Mouse (Mus musculus) retina, embryonic 14.5 days (tissue): Measurements from ENCODE around the gene Ppp6c.
"Not testable (repeated sequence)": the region's sequence is repeated elsewhere in the genome, so short reads cannot be mapped to it uniquely, and the experiment has no call there.

Experiments used
- DNase-seq: peaks from one replicate; pipeline ENCODE4 v3.0.0-alpha.2; 2015; ENCODE audit warnings: low spot score

Ppp6c gene

GRCm38 (mm10) chr2:39226019-39226640 is at the start of gene Ppp6c:
Gene Ppp6c, minus strand, starts transcription at chr2:39226451.
- peak; percentile 97 for DNase-seq

- peak; percentile 77 for DNase-seq
These were observed 42.1 kb upstream of the Ppp6c start for GRCm38 (mm10) chr2:39268357-39268756.

- DNase-seq: not testable (repeated sequence)
These were observed 26.0 kb upstream of the Ppp6c start for GRCm38 (mm10) chr2:39252275-39252674.

- not testable (repeated sequence) for DNase-seq
These were observed 20.6 kb upstream of the Ppp6c start for GRCm38 (mm10) chr2:39246862-39247261.

- DNase-seq: no peak
These were observed 480 bp upstream of the Ppp6c start for GRCm38 (mm10) chr2:39226731-39227130.

- peak; percentile 16 for DNase-seq
These were observed 776 bp downstream of the Ppp6c start for GRCm38 (mm10) chr2:39225331-39226018.

- DNase-seq: no peak
These were observed 1.6 kb downstream of the Ppp6c start for GRCm38 (mm10) chr2:39224621-39225020.

GRCm38 (mm10) chr2:39220010-39220409 is 6.2 kb downstream of the Ppp6c start:
- DNase-seq: no peak

- no peak for DNase-seq
These were observed 7.2 kb downstream of the Ppp6c start for GRCm38 (mm10) chr2:39219034-39219433.

GRCm38 (mm10) chr2:39217150-39217549 is 9.1 kb downstream of the Ppp6c start:
- no peak for DNase-seq

- DNase-seq: no peak
These were observed 15.5 kb downstream of the Ppp6c start for GRCm38 (mm10) chr2:39210738-39211137.

- DNase-seq: no peak
These were observed 22.9 kb downstream of the Ppp6c start for GRCm38 (mm10) chr2:39203359-39203758.

GRCm38 (mm10) chr2:39194809-39195208 is 31.4 kb downstream of the Ppp6c start:
- DNase-seq: no peak

GRCm38 (mm10) chr2:39190561-39191056 is 35.6 kb downstream of the Ppp6c start, which contains the start of gene Scai:
Gene Scai, minus strand, starts transcription at chr2:39190734.
- peak; percentile 99 for DNase-seq

- no peak for DNase-seq
These were observed 36.2 kb downstream of the Ppp6c start for GRCm38 (mm10) chr2:39189961-39190560.

GRCm38 (mm10) chr2:39185942-39186341 is 40.3 kb downstream of the Ppp6c start:
- DNase-seq: no peak

- DNase-seq: no peak
These were observed 42.7 kb downstream of the Ppp6c start for GRCm38 (mm10) chr2:39183587-39183986.

GRCm38 (mm10) chr2:39160996-39161395 is 65.3 kb downstream of the Ppp6c start:
- DNase-seq: no peak

- DNase-seq: no peak
These were observed 68.3 kb downstream of the Ppp6c start for GRCm38 (mm10) chr2:39157916-39158315.

GRCm38 (mm10) chr2:39156821-39157220 is 69.4 kb downstream of the Ppp6c start:
- no peak for DNase-seq

GRCm38 (mm10) chr2:39150943-39151342 is 75.3 kb downstream of the Ppp6c start:
- DNase-seq: no peak

GRCm38 (mm10) chr2:39148075-39148474 is 78.2 kb downstream of the Ppp6c start:
- DNase-seq: no peak

GRCm38 (mm10) chr2:39146469-39146868 is 79.8 kb downstream of the Ppp6c start:
- no peak for DNase-seq
